Mouse (Mus musculus): Measurements from ENCODE around the gene Creb5.

The Creb5 gene

DNA sequence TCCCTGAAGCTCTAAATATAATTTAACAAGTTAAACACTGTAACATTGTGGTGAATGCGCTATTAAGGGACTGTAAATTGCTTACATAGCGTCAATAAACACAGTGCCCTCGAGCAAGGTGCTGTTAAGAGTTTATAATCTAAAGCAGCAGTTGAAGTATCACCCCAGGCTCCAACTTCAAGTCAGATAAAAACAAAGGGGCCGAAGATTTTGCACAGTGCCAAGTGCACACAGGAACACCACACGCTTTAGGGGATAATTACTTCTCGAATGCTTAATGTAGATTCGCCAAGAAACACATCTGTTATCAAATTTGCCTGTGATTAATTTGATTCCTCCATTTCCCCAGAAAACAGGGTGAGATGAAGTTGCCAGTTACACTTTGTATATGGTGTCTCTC lies 142.3 kb downstream of the Creb5 start:
- in situ Hi-C loops (cut with MboI, MseI) = no loop called here

DNA sequence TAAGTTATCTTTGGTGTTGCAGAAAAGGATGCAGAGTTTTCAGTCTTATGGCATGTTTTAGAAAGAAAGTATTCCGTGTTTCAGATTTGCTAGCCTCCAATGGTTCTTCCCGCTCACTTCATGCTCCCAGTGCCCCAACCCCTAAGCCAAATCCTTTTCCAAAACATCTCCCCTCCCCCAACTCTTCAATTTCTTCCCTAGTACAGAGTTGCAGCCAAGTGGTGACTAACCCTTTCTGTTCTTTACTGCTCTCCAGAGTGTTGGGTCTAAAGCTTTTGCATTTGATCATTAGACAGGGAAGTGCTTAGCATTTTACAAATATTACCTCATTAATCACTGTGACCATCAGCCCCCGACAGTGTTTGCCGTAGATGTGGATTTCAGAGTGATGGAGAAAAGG lies 142.8 kb downstream of the Creb5 start:
- in situ Hi-C loops (cut with MboI, MseI) = no loop called here

DNA sequence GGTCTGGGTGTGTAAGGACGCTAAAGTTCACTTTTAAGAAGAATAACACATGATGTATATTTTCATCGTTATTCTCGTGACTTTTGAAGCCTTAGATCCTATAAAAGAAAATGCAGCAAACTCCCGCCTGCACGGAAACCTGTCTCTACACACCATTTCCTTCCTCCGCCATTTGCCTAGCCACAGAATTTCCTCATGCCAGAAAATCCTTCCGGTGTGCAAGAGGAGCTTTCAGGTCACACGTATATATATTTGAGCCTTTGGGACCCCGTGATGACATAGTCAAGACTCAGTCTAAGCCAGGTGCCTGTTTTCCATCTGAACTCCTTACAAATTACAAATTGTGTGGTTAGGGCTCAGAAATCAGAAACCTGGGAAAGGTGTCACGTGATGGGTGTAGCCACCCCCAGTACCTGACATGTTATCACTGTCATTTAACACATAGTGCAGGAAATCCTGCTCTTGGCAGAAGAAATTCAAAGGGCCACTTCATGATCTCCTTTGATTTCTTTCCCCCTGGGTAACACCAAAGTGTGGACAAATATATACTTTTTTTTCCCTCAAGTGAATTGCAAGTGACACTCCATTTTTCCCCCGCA lies 158.9 kb downstream of the Creb5 start:
- in situ Hi-C loops (cut with MboI, MseI) = no loop called here

GRCm38 (mm10) chr6:53447479-53447878 lies 160.4 kb downstream of the Creb5 start:
- in situ Hi-C loops (cut with MboI, MseI) = no loop called here

DNA sequence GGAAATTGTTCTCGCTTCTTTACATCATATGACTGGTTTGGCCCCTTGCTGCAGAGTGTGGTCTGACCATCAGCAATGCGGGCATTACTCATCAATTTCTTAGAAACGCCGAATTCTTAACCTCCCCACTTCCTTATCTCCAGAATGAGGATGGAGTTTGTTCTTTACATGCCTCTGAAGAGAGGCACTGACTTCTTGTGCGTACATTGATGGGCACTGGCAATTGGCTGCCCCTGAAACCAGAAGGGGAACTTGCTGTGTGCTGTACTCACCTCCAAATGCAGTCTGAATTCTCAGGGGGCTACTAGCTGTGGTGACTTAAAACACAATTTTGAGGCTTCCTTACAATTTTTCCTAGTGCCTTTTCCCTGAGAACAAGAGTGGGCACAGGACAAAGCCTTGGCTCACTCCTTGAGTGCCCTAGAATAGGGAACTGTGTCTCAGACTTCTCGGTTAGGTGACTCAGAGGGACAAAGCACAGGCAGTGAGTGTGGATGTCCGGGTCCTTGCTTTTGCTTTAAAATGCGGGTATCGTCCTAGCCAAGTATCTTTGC lies 161.3 kb downstream of the Creb5 start:
- in situ Hi-C loops (cut with MboI, MseI) = no loop called here

DNA sequence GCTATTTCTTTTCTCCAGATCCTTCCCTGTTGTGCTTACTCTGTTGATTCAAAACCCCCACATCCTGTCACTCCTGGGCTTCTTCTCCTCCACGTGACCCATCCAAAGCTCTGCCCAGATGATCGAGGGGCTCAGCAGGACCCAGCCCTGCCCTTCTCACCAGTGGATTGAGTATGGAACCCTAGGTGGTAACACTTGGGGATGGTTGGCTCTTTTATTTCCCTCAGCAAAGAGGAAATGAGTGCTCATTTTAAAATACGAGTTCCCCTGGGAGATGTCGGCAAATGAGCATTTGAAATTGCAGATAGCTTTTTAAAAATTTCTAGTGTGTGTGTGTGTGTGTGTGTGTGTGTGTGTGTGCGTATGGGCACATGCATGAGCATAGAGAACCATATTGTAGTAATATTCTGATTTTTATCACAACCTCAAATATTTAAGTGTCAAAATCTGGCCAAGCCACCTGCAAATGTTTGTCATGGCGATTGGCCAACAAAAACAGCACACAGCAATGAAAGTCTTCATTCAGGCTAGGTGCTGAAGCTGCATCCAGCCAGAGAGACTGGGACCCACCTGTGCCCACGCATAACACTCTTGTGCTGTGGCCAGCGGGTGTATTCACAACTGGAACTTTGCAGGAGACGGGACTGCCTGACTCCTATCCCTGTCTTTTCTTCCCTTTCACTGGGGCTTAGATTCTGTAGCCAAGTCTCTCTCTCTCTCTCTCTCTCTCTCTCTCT lies 162.5 kb downstream of the Creb5 start:
- in situ Hi-C loops (cut with MboI, MseI) = no loop called here

- in situ Hi-C loops (cut with MboI, MseI) = no loop called here
Observed at GRCm38 (mm10) chr6:53450494-53450893, 163.4 kb downstream of the Creb5 start.

- in situ Hi-C loops (cut with MboI, MseI) = no loop called here
Observed at GRCm38 (mm10) chr6:53452240-53452639, 165.2 kb downstream of the Creb5 start.

DNA sequence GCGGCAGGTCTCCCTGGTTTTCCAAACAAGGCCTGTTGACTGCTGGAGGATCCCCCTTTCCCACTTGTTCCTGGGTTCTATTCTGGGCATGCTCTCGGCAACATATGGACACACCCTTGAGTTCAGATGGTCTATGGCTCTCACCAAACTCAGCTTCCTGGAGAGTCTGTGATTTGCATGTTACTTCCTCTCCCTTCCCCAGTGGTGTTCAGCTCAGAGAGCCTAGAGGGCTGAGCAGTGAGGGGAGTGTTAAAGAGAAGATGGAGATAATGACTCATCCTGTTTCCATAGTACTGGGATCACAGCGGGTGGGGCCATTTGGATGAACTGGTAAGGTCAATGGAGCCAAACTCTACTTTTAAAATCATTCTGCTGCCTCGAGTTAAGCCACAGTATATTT lies 168.4 kb downstream of the Creb5 start:
- in situ Hi-C loops (cut with MboI, MseI) = loop anchor here in 1 of 2 experiments (5.0 kb wide), 1 partner anchor 863 kb away; no protein-coding TSS in a partner anchor

DNA sequence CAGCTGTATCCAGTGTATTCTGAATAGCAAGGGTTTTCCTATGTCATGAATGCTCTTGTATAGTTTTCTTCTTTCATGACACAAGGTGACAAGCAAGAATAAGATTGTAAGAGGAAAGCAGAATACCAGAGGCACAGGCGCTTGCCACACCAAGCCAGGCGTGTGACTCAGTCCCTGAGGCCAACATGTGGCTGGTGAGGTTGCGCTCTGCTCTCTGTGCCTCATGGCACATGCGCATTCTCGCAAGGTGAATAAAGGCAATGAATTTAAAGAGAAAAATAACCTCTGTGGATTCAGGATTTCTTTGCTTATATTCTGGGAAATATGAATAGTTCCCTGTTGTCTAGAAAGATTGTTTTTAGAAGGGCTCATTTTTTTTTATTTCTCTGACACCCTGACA lies 169.0 kb downstream of the Creb5 start:
- in situ Hi-C loops (cut with MboI, MseI) = loop anchor here in 1 of 2 experiments (5.0 kb wide), 1 partner anchor 864 kb away; no protein-coding TSS in a partner anchor

GRCm38 (mm10) chr6:53459995-53460747 lies 173.1 kb downstream of the Creb5 start:
- in situ Hi-C loops (cut with MboI, MseI) = loop anchor here in 1 of 2 experiments (5.0 kb wide), 1 partner anchor 868 kb away; no protein-coding TSS in a partner anchor

DNA sequence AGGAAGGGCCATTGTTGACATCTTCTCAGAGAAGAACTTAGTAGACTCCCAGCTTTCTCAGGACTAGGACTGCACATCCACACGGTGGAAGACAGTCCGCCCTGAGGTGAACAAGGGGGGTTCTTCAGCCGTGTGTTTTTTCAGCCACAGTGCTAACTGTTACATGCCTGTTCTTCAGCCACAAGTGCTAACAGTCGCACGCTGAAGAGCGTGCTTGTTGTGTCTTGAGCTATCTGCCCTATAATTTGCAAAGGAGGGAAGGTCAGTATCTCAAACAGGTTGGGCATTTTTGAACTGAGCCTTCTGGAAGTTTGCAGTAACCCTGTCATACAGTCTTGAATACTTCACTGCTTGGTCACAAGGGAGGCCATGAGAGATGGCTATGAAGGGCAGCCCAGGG lies 174.0 kb downstream of the Creb5 start:
- in situ Hi-C loops (cut with MboI, MseI) = no loop called here

DNA sequence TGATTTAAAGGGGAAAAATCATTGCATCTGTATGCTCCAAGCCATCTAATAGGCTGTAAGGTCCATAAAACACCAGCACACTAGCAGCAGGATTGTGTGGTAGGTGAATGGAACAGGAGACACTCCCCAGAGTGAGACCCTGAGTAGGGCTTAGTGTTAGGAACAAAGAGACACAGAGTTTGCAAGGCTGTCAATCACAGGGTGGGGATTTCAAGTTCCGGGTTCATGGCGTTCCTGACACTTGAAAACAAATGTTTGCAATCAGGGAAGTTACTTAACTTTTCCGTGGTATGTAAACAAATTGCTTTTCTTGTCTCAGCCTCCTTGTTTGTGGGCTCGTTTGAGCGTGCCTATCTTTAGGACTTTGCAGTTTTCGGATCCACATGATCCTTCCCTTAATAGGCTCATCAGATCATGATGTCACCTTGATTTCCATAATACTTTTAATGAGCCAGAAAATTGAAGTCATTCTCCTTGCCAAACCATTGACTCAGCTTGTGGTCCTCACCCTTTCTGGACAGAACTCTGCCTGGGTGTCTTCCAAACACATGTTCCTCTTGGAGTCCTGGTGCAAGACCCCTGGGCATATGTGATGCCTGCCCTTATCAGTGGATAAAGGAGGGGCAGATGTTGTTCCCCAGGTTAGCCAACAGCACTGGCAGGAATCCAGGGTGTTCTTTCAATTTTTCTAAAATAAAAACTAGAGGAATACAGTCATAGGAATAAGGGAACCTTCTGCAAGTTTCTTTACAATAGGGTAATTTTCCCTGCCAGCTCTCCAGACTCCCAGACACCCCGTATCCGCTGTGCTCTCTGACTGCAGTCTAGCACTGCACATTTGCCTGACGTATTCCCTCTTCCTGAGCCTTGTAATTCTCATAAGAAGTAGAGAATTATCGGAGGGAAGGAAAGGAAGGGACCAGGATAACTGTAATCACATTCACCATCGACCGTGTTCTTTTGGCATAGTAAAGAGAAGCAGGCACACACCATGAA lies 175.0 kb downstream of the Creb5 start:
- in situ Hi-C loops (cut with MboI, MseI) = no loop called here

GRCm38 (mm10) chr6:53462802-53463201 lies 175.7 kb downstream of the Creb5 start:
- in situ Hi-C loops (cut with MboI, MseI) = no loop called here

GRCm38 (mm10) chr6:53463261-53463813 lies 176.3 kb downstream of the Creb5 start:
- in situ Hi-C loops (cut with MboI, MseI) = no loop called here

DNA sequence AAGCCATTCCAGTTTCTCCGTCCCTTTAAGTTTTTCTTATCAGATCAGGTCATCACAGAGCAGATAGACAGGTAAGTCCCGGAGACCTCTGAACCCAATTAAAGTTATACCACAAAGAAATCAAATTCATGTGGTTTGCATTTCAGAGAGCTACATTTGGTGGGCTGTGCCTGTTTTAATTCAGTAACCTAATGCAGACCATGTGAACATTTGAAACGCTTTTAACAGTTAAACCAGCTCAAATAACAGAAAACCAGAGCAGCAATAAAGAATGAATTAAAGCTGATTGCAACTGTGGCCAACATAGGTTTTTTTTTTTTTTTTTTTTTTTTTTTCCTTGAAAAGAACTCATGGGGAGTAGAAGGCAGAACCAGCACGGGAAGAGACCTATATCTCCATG lies 182.1 kb downstream of the Creb5 start:
- in situ Hi-C loops (cut with MboI, MseI) = no loop called here

- in situ Hi-C loops (cut with MboI, MseI) = no loop called here
Observed at GRCm38 (mm10) chr6:53469703-53470102, 182.6 kb downstream of the Creb5 start.

- in situ Hi-C loops (cut with MboI, MseI) = no loop called here
Observed at GRCm38 (mm10) chr6:53470559-53470958, 183.5 kb downstream of the Creb5 start.

- in situ Hi-C loops (cut with MboI, MseI) = no loop called here
Observed at GRCm38 (mm10) chr6:53470999-53471591, 184.0 kb downstream of the Creb5 start.

GRCm38 (mm10) chr6:53472751-53473150 lies 185.7 kb downstream of the Creb5 start:
- in situ Hi-C loops (cut with MboI, MseI) = no loop called here

All from T-helper 17 cell (primary cell).